Mouse (Mus musculus) limb, embryonic 11.5 days (tissue): ENCODE measurements around the gene Fdx1. TPM values are rescaled to one million over a fixed set of nuclear protein-coding genes. Genes with fewer than 3 reads are reported as not detected.

Experiments used
- ATAC-seq: fragments of 200-750 bp; cut with Nextera tagmentation; 2 replicates; pipeline ENCODE4 v1.8.0; 2017; ENCODE audit warnings: low read depth; ENCODE audit not compliant: insufficient number of reproducible peaks, low FRiP score, low TSS enrichment
- DNase-seq: peaks from one replicate; pipeline ENCODE4 v3.0.0-alpha.2; 2015; ENCODE audit warnings: low spot score
- H3K27ac ChIP-seq: fragments of 300-500 bp; sonication (generic); replicated peaks from 2 replicates; pipeline ENCODE4 v1.5.1; 2014; ENCODE audit warnings: low read depth, mild to moderate bottlenecking, low read length
- H3K27me3 ChIP-seq: fragments of 300-500 bp; sonication (generic); 2 replicates; pipeline ENCODE4 v1.6.1; 2014; ENCODE audit warnings: mild to moderate bottlenecking, low read length, mixed read lengths; ENCODE audit not compliant: control insufficient read depth, insufficient read depth
- H3K36me3 ChIP-seq: fragments of 300-500 bp; sonication (generic); 2 replicates; pipeline ENCODE4 v1.6.1; 2014; ENCODE audit warnings: mild to moderate bottlenecking, low read length, moderate library complexity, mixed read lengths; ENCODE audit not compliant: control insufficient read depth, insufficient read depth
- H3K4me1 ChIP-seq: fragments of 300-500 bp; sonication (generic); 2 replicates; pipeline ENCODE4 v1.6.1; 2014; ENCODE audit warnings: low read length, mixed read lengths; ENCODE audit not compliant: control insufficient read depth, insufficient read depth
- H3K4me2 ChIP-seq: fragments of 300-500 bp; sonication (generic); 2 replicates; pipeline ENCODE4 v1.6.1; 2014; ENCODE audit warnings: low read depth, mild to moderate bottlenecking, moderate library complexity; ENCODE audit not compliant: severe bottlenecking
- H3K4me3 ChIP-seq: fragments of 300-500 bp; sonication (generic); 2 replicates; pipeline ENCODE4 v1.5.1; 2014; ENCODE audit warnings: low read depth, low read length
- H3K9ac ChIP-seq: fragments of 300-500 bp; sonication (generic); 2 replicates; pipeline ENCODE4 v1.6.1; 2014; ENCODE audit warnings: mild to moderate bottlenecking, low read length
- H3K9me3 ChIP-seq: fragments of 300-500 bp; sonication (generic); 2 replicates; pipeline ENCODE4 v1.6.1; 2016; ENCODE audit warnings: low read length; ENCODE audit not compliant: control insufficient read depth
- WGBS: fragments of 180-500 bp; shearing (Covaris S2); extraction: QIAGEN DNeasy Blood & Tissue Kit; methylation state at CpG from one replicate; pipeline ENCODE4 v1.1.7; 2014; 5-methylcytosine and 5-hydroxymethylcytosine counted together
- polyA plus RNA-seq: library from polyadenylated mRNA; unstranded; fragments of >200 nt; fragmentation: Nextera tagmentation; extraction: Ambion mirVana; gene quantifications from 2 replicates; pipeline ENCODE4 v1.2.1, GENCODE M21; 2014

The Fdx1 gene
- polyA plus RNA-seq, 1 experiment from 2014 or later, result 63.9 TPM

- H3K4me3 ChIP-seq, result no peak overlapping the region
- no peaks in the 10 kb centered on the region for H3K4me1 ChIP-seq
- WGBS, result 87% methylated on average over 3 of the region's 3 CpGs
- H3K36me3 ChIP-seq, result no peaks in the 10 kb centered on the region
- no peaks in the 10 kb centered on the region for H3K27me3 ChIP-seq
- no peak overlapping the region for H3K9ac ChIP-seq
- no peaks in the 10 kb centered on the region for H3K9me3 ChIP-seq
- ATAC-seq, result no peak
- DNase-seq, result no peak
- no peak overlapping the region for H3K27ac ChIP-seq
- H3K4me2 ChIP-seq, result no peak overlapping the region
Observed at GRCm38 (mm10) chr9:51908255-51908654, 55.1 kb downstream of the Fdx1 start.

- ATAC-seq, result no peak
- 82% methylated on average over 8 of the region's 8 CpGs for WGBS
- H3K27me3 ChIP-seq, result no peaks in the 10 kb centered on the region
Observed at GRCm38 (mm10) chr9:51906938-51907337, 56.4 kb downstream of the Fdx1 start.

More at GRCm38 (mm10) chr9:51906938-51907337, 56.4 kb downstream of the Fdx1 start:
- H3K4me1 ChIP-seq, result no peaks in the 10 kb centered on the region
- no peak overlapping the region for H3K27ac ChIP-seq
- no peaks in the 10 kb centered on the region for H3K9me3 ChIP-seq
- DNase-seq, result no peak
- no peak overlapping the region for H3K4me2 ChIP-seq
- no peak overlapping the region for H3K4me3 ChIP-seq
- no peak overlapping the region for H3K9ac ChIP-seq
- no peaks in the 10 kb centered on the region; the same call in 1 of the 2 replicates for H3K36me3 ChIP-seq

Other genes starting within 250 kb of the Fdx1 start
- 0.81 and 1.8 TPM in 2 replicates for gene Arhgap20, start 198.2 kb downstream of the Fdx1 start, polyA plus RNA-seq
- gene Rdx, start 83.6 kb upstream of the Fdx1 start, polyA plus RNA-seq, result 196 and 198 TPM in 2 replicates
- 4.1 and 4.4 TPM in 2 replicates for gene Zc3h12c, start 205.0 kb upstream of the Fdx1 start, polyA plus RNA-seq